Mouse (Mus musculus) forebrain, embryonic 14.5 days (tissue): ENCODE results near the gene Rras2. TPM values are rescaled to one million over a fixed set of nuclear protein-coding genes. Genes with fewer than 3 reads are reported as not detected.

Experiments used
- ATAC-seq: fragments of 200-750 bp; cut with Nextera tagmentation; 2 replicates; pipeline ENCODE4 v1.8.0; 2017; ENCODE audit warnings: mild to moderate bottlenecking, moderate library complexity
- DNase-seq: peaks from one replicate; pipeline ENCODE4 v3.0.0-alpha.2; 2015; ENCODE audit warnings: low spot score
- H3K27ac ChIP-seq: fragments of 300-500 bp; sonication (generic); 2 replicates; pipeline ENCODE4 v1.5.1; 2014; ENCODE audit warnings: low read depth, mild to moderate bottlenecking, control low read depth, low read length, moderate library complexity
- H3K27me3 ChIP-seq: fragments of 300-500 bp; sonication (generic); replicated peaks from 2 replicates; pipeline ENCODE4 v1.6.1; 2014; ENCODE audit warnings: low read length, control low read depth, mixed read lengths; ENCODE audit not compliant: control insufficient read depth, insufficient read depth
- H3K36me3 ChIP-seq: fragments of 300-500 bp; sonication (generic); 2 replicates; pipeline ENCODE4 v1.6.1; 2014; ENCODE audit warnings: low read length, control low read depth; ENCODE audit not compliant: control insufficient read depth, insufficient read depth
- H3K4me1 ChIP-seq: fragments of 300-500 bp; sonication (generic); 2 replicates; pipeline ENCODE4 v1.6.1; 2014; ENCODE audit warnings: antibody characterized with exemption, low read length, control low read depth; ENCODE audit not compliant: control insufficient read depth, insufficient read depth
- H3K4me2 ChIP-seq: fragments of 300-500 bp; sonication (generic); 2 replicates; pipeline ENCODE4 v1.6.1; 2014; ENCODE audit warnings: mild to moderate bottlenecking, control low read depth, low read length
- H3K4me3 ChIP-seq: fragments of 300-500 bp; sonication (generic); 2 replicates; pipeline ENCODE4 v1.5.1; 2014; ENCODE audit warnings: low read depth, low read length, control low read depth
- H3K9ac ChIP-seq: fragments of 300-500 bp; sonication (generic); 2 replicates; pipeline ENCODE4 v1.6.1; 2014; ENCODE audit warnings: mild to moderate bottlenecking, low read length, control low read depth, moderate library complexity
- H3K9me3 ChIP-seq: fragments of 300-500 bp; sonication (generic); replicated peaks from 2 replicates; pipeline ENCODE4 v1.6.1; 2016; ENCODE audit warnings: low read length, control low read depth, mixed read lengths; ENCODE audit not compliant: control insufficient read depth
- WGBS: fragments of 180-500 bp; shearing (Covaris S2); extraction: QIAGEN DNeasy Blood & Tissue Kit; methylation state at CpG from one replicate; pipeline ENCODE4 v1.1.7; 2014; 5-methylcytosine and 5-hydroxymethylcytosine counted together
- polyA plus RNA-seq: library from polyadenylated mRNA; unstranded; fragments of >200 nt; fragmentation: Nextera tagmentation; extraction: Ambion mirVana; gene quantifications from 2 replicates; pipeline ENCODE4 v1.2.1, GENCODE M21; 2014

The Rras2 gene
- polyA plus RNA-seq, 1 experiment from 2014 or later = 27.1 TPM

DNA sequence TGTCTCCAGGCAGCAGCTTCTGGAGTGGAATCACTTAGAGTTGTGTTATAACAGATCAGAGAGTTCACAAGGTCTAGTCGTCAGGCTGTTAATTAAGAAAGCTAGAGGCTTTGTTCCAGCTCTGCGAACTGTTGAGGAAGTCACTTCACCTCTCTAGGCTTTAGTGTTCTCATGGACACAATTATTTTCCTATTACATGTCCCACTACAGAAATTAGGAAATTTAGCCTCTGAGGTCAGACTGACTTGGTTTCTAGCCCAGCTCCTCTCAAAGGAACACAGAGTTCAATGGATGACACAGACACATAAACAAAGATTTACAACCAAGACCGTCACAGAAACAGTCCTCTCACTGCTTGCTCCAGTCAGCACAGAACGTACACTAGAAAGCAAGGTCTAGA is 31.6 kb upstream of the Rras2 start:
- DNase-seq (no peak), ATAC-seq (no peak)
- no peak overlapping the region for H3K4me3 ChIP-seq
- H3K9me3 ChIP-seq = no peaks in the 10 kb centered on the region
- H3K36me3 ChIP-seq = no peaks in the 10 kb centered on the region
- H3K4me2 ChIP-seq = no peak overlapping the region
- H3K27ac ChIP-seq = no peak overlapping the region
- peaks cover 5% of the 10 kb centered on the region; the same call in 1 of the 2 replicates for H3K4me1 ChIP-seq
- WGBS = 60% methylated on average over 4 of the region's 4 CpGs
- H3K9ac ChIP-seq = no peak overlapping the region
- no peaks in the 10 kb centered on the region for H3K27me3 ChIP-seq

DNA sequence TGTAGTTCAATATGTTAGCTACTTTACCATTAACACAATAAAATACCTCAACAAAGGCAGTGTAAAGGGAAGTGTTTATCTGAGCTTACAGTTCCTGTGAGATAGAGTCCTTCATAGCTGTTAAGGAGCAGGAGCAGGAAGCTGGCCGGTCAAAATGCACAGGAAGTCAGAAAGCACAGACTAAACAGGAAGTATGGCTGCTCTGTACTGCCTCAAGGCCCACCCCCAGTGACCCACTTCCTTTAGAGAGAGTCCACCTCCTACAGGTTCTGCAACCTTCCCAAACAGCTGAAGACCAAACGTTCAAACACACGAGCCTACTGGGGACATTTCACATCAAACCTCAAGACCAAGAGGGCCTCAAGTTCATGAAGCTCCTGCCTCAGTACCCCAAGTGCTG is 28.3 kb upstream of the Rras2 start:
- Histone ChIP-seq H3K4me2 (no peak overlapping the region), H3K9me3 (no peaks in the 10 kb centered on the region), H3K9ac (no peak overlapping the region), H3K36me3 (no peaks in the 10 kb centered on the region), H3K27ac (no peak overlapping the region), H3K27me3 (no peaks in the 10 kb centered on the region), H3K4me1 (no peaks in the 10 kb centered on the region), H3K4me3 (no peak overlapping the region)
- 88% methylated on average over 3 of the region's 3 CpGs for WGBS
- ATAC-seq (no peak), DNase-seq (no peak)

DNA sequence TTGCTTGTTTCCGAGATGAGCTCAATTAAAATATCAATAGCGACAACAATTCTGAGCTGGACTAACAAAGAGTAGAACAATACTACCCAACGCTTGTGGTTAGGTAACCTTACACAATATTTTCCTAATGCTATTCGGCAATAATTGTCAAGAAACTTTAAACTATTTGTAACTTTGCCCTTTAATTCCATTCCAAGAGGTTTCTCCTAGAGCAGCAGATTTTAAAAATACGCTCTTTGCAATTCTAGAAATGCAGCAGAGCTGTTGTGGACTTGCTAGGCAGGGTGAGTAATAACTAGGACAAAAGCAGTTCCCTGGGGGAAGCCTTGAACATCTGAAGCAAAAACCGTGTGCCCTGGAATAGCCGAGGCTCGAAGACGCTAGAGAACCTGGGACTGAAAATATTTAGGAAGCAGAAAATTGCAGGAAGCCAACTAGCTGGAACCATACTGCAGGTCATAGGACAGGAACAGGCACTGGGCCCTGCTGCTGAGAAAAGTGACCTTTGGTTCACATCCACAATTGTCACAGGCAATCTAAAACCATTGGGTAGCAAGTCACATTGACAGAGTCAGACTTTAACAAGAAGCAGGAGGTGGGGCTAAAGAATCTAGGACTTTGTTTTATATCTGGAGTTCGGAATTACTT is 24.7 kb upstream of the Rras2 start:
- Histone ChIP-seq H3K27me3 (no peaks in the 10 kb centered on the region), H3K36me3 (no peaks in the 10 kb centered on the region), H3K4me2 (no peak overlapping the region), H3K27ac (no peak overlapping the region), H3K9ac (no peak overlapping the region), H3K4me1 (no peaks in the 10 kb centered on the region), H3K4me3 (no peak overlapping the region), H3K9me3 (no peaks in the 10 kb centered on the region)
- 74% methylated on average over 10 of the region's 10 CpGs for WGBS
- DNase-seq (no peak), ATAC-seq (no peak)

DNA sequence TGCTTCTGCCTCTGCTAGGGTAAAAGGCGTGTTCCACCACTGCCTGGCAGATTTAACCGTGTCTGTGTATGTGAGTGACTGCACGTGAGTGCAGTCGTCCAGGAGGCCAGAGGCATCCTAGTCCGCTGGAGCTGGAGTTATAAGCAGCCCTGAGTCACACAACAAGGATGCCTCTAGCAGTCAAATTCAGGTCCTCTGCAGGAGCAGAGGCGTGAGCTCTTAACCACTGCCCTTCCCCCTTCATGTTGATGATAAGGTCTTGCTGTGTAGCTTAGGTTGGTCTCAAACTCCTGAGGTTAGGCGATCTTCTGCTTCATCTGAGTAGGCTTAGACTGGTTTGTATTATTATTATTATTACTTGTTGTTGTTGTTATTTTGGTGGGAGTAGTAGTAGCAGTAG is 22.4 kb upstream of the Rras2 start:
- ATAC-seq (no peak), DNase-seq (no peak)
- no peaks in the 10 kb centered on the region for H3K36me3 ChIP-seq
- no peak overlapping the region for H3K9ac ChIP-seq
- 90% methylated on average over 7 of the region's 7 CpGs for WGBS
- 0 out of 2 replicates have a peak, but pooled peaks cover 2% of the 10 kb centered on the region for H3K4me1 ChIP-seq
- H3K9me3 ChIP-seq = no peaks in the 10 kb centered on the region
- H3K27me3 ChIP-seq = no peaks in the 10 kb centered on the region
- no peak overlapping the region for H3K4me3 ChIP-seq
- no peak overlapping the region for H3K27ac ChIP-seq
- no peak overlapping the region for H3K4me2 ChIP-seq

DNA sequence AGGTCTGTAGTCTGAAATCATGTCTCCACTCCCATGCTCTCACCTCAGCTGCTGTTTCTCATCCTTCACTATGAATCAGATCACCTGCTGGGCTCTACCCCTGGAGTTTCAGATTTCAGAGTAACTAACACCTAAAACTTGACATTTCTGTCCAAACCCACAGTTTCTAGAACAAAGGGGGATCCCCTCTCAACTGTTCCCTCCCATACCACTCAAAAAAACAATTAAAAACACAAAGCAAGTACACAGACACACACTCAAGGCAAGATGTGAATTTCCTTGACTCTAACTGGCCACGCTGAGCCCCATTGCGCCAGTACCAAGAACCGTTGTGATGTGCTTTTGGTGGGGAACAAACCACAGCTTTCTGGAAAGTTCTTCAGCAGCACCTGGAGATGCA is 21.8 kb upstream of the Rras2 start:
- Histone ChIP-seq H3K4me2 (no peak overlapping the region), H3K4me3 (no peak overlapping the region), H3K36me3 (no peaks in the 10 kb centered on the region), H3K9ac (no peak overlapping the region), H3K9me3 (no peaks in the 10 kb centered on the region), H3K4me1 (0 out of 2 replicates have a peak, but pooled peaks cover 4% of the 10 kb centered on the region), H3K27ac (no peak overlapping the region), H3K27me3 (no peaks in the 10 kb centered on the region)
- WGBS = 91% methylated on average over 3 of the region's 3 CpGs
- ATAC-seq (no peak), DNase-seq (no peak)

DNA sequence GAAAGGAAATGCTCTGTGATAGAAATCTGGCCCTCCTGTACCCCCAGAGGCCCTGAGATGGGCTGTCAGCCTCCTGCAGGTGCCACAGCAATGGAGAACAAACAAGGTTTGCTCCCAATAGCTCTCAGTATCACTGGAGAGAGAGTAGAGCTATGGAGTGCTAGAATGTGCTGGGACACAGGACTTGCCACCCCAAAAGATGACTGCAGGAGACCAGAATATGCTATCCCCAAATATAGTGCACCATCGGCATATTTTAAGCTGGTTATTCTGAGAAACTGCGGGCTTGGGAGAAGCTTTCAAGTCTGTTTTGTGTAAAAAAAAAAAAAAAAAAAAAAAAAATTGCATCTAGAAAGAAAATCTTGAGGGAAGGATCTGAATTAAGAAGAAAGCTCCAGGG is 20.7 kb upstream of the Rras2 start:
- H3K36me3 ChIP-seq = no peaks in the 10 kb centered on the region
- 94% methylated on average over 2 of the region's 2 CpGs for WGBS
- no peak overlapping the region for H3K9ac ChIP-seq
- H3K4me1 ChIP-seq = 0 out of 2 replicates have a peak, but pooled peaks cover 4% of the 10 kb centered on the region
- no peaks in the 10 kb centered on the region for H3K9me3 ChIP-seq
- ATAC-seq = no peak
- no peak for DNase-seq
- H3K27ac ChIP-seq = no peak overlapping the region
- no peaks in the 10 kb centered on the region for H3K27me3 ChIP-seq
- no peak overlapping the region for H3K4me3 ChIP-seq
- H3K4me2 ChIP-seq = no peak overlapping the region

DNA sequence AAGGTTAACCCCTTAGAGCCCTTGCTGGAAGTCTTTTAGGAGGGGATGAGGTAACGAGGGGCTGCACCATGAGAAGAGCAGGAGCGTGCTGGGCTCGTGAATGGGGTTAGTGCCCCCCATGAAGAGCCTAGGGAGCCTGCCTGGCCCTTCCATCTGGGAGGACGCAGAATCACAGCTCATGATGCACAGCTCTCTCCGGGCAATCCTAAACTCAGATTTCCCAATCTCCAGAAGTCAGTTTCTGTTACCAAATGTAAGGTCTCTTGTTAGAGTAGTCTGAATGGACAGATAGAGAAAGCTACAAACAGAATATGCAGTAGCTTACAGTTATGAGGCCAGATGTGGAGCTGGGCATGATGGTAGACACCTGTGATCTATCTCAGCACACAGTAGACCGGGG is 17.6 kb upstream of the Rras2 start:
- Histone ChIP-seq H3K4me2 (no peak overlapping the region), H3K27ac (no peak overlapping the region), H3K9ac (no peak overlapping the region), H3K4me3 (no peak overlapping the region), H3K36me3 (no peaks in the 10 kb centered on the region), H3K4me1 (0 out of 2 replicates have a peak, but pooled peaks cover 4% of the 10 kb centered on the region), H3K27me3 (no peaks in the 10 kb centered on the region), H3K9me3 (no peaks in the 10 kb centered on the region)
- no peak for DNase-seq
- WGBS = 20% methylated on average over 6 of the region's 6 CpGs
- ATAC-seq = no peak

DNA sequence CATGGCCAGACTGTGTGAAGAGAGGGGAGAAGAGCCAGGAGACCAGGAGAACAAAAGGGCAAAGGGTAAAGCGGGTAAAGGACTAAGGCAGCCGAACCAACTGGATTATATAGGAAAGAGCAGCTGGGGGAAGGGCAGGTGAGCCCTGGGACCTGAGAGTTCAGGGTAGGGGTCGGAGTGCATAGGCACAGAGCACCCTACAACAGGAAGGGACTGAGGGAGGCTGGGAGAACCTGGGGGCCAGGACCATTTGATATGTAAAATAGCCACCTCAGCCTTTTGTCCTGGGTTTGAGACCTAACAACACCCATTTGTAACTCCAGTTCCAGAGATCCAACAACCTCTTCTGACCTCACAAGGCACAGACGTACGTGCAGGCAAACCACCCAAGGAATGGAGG is 16.4 kb upstream of the Rras2 start:
- H3K4me1 ChIP-seq = 0 out of 2 replicates have a peak, but pooled peaks cover 4% of the 10 kb centered on the region
- ATAC-seq (no peak), DNase-seq (no peak)
- no peak overlapping the region for H3K4me2 ChIP-seq
- no peaks in the 10 kb centered on the region for H3K27me3 ChIP-seq
- H3K9ac ChIP-seq = no peak overlapping the region
- H3K4me3 ChIP-seq = no peak overlapping the region
- no peaks in the 10 kb centered on the region for H3K9me3 ChIP-seq
- no peaks in the 10 kb centered on the region for H3K36me3 ChIP-seq
- 19% methylated on average over 5 of the region's 5 CpGs for WGBS
- no peak overlapping the region for H3K27ac ChIP-seq

DNA sequence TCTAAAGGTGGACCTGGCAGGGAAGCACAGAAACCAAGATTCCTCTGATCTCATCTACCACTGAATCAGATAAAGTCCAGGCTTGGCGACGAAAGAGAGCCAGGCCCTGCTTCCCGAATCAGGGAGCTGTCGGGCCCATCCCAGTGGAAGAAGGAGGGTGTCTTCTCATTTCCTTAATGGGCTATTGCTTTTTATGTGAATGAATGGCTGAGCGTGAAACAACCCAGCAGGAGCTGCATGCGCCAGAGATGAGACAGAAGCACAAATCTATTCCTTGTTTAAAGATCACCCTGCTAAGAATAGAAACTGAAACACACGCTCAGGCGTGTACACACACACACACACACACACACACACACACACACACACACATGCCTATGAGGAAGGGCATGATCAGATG is 14.7 kb upstream of the Rras2 start:
- no peak for ATAC-seq
- no peak overlapping the region for H3K27ac ChIP-seq
- no peak overlapping the region for H3K4me2 ChIP-seq
- 44% methylated on average over 8 of the region's 8 CpGs for WGBS
- no peaks in the 10 kb centered on the region for H3K27me3 ChIP-seq
- no peak for DNase-seq
- no peak overlapping the region for H3K9ac ChIP-seq
- H3K4me3 ChIP-seq = no peak overlapping the region
- 0 out of 2 replicates have a peak, but pooled peaks cover 4% of the 10 kb centered on the region for H3K4me1 ChIP-seq
- H3K36me3 ChIP-seq = no peaks in the 10 kb centered on the region
- H3K9me3 ChIP-seq = no peaks in the 10 kb centered on the region
